Mouse (Mus musculus) ES-E14 (cell line): ENCODE measurements at regions not wholly inside any gene's neighbourhood (a gene's known extent, or its start where the extent isn't known, plus 50 kb on each side); places are given as distances from the start of the nearest gene placed in this dataset.
"Not testable (repeated sequence)": the region's sequence is repeated elsewhere in the genome, so short reads cannot be mapped to it uniquely, and the experiment has no call there.

Experiments used
- DNase-seq: peaks from one replicate; pipeline ENCODE4 v3.0.0-alpha.2; 2013; ENCODE audit warnings: low read depth, low spot score
- H3K27ac ChIP-seq: 2 replicates; pipeline ENCODE4 v1.5.1; 2012; ENCODE audit warnings: low read depth, mild to moderate bottlenecking, low read length, moderate library complexity, mixed read lengths; ENCODE audit not compliant: poor library complexity, insufficient read depth, severe bottlenecking
- H3K36me3 ChIP-seq: 2 replicates; pipeline ENCODE4 v1.6.1; 2012; ENCODE audit warnings: mild to moderate bottlenecking, low read length, moderate library complexity, mixed read lengths; ENCODE audit not compliant: control insufficient read depth, poor library complexity, insufficient read depth, severe bottlenecking
- H3K4me1 ChIP-seq, 2 experiments: fragments of 150-350 bp in 1 of 2; sonication (generic) in 1 of 2; 2 replicates each; pipeline ENCODE4 v1.6.1; 2012; ENCODE audit warnings: low read length in 2 of 2, mild to moderate bottlenecking in 1 of 2, mixed read lengths in 1 of 2; ENCODE audit not compliant: control insufficient read depth in 2 of 2, insufficient read depth in 2 of 2, poor library complexity in 1 of 2
- H3K4me3 ChIP-seq, 2 experiments: fragments of 150-350 bp in 1 of 2; sonication (generic) in 1 of 2; 2 replicates each; pipeline ENCODE4 v1.5.1; 2012; ENCODE audit warnings: low read length in 2 of 2, low read depth in 1 of 2, mild to moderate bottlenecking in 1 of 2, mixed read lengths in 1 of 2; ENCODE audit not compliant: insufficient read depth in 1 of 2, poor library complexity in 1 of 2, severe bottlenecking in 1 of 2
- H3K9ac ChIP-seq: 2 replicates; pipeline ENCODE4 v1.6.1; 2012; ENCODE audit warnings: low read depth, mild to moderate bottlenecking, low read length, mixed read lengths; ENCODE audit not compliant: poor library complexity, insufficient read depth, severe bottlenecking
- H3K9me3 ChIP-seq: fragments of 150-350 bp; sonication (generic); 2 replicates; pipeline ENCODE4 v1.6.1; 2012; ENCODE audit warnings: low read depth, mild to moderate bottlenecking, low read length; ENCODE audit not compliant: control insufficient read depth, insufficient read depth
- CHD2 ChIP-seq: IDR thresholded peaks from 2 replicates; pipeline ENCODE4 v1.6.1; 2014; ENCODE audit warnings: mild to moderate bottlenecking, low read depth, low read length, inconsistent platforms
- HCFC1 ChIP-seq: IDR thresholded peaks from 2 replicates; pipeline ENCODE4 v1.6.1; 2012; ENCODE audit warnings: low read length, inconsistent platforms, borderline replicate concordance; ENCODE audit not compliant: insufficient read depth
- MAFK ChIP-seq: IDR thresholded peaks from 2 replicates; pipeline ENCODE4 v1.6.1; 2014; ENCODE audit warnings: mild to moderate bottlenecking, low read depth, low read length, inconsistent platforms; ENCODE audit not compliant: insufficient read depth
- ZC3H11A ChIP-seq: IDR thresholded peaks from 2 replicates; pipeline ENCODE4 v1.6.1; 2012; ENCODE audit warnings: low read depth, mild to moderate bottlenecking, inconsistent platforms, low read length, borderline replicate concordance
- ZNF384 ChIP-seq: IDR thresholded peaks from 2 replicates; pipeline ENCODE4 v1.6.1; 2012; ENCODE audit warnings: low read depth, low read length, inconsistent platforms
- in situ Hi-C, 2 experiments: fragments of 600-800 bp; cut with MboI; formaldehyde crosslinking; loops; one replicate each; pipeline ENCODE4 v1.15.1; 2025; ENCODE audit warnings: low sequenced_read_pairs in 2 of 2, inconsistent platforms in 1 of 2; ENCODE audit not compliant: unreplicated experiment in 2 of 2

DNA sequence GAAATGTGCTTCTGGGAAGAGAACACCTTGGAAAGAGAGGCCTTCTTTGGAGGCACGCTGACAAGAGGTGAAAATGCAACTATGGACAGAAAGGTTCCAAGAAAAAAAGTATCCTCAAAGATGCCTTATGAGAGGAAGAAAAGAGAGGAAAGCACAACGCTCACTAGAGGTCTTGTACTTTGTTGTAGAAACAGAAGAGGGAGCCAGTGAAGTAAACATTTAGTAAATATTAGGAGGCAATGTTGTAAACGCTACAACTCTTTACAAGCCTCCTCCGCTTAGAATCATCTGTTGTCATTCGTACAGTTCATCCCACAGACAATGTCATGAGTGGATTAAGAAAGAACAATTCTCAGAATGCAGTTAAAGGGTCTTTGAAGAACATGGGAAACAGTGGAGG is 77.4 kb downstream of the Tfpi2 start:
- no peak overlapping the region for H3K9ac ChIP-seq
- H3K27ac ChIP-seq, result no peak overlapping the region
- no peaks in the 10 kb centered on the region for H3K36me3 ChIP-seq
- in situ Hi-C loops, result no loop called here
- TF ChIP-seq CHD2, result no peak
- TF ChIP-seq ZNF384, result no peak
- no peak for TF ChIP-seq ZC3H11A
- TF ChIP-seq HCFC1, result no peak
- no peak for TF ChIP-seq MAFK
- no peak for DNase-seq
- no peaks in the 10 kb centered on the region for H3K4me1 ChIP-seq
- no peaks in the 10 kb centered on the region for H3K9me3 ChIP-seq
- no peak overlapping the region for H3K4me3 ChIP-seq

DNA sequence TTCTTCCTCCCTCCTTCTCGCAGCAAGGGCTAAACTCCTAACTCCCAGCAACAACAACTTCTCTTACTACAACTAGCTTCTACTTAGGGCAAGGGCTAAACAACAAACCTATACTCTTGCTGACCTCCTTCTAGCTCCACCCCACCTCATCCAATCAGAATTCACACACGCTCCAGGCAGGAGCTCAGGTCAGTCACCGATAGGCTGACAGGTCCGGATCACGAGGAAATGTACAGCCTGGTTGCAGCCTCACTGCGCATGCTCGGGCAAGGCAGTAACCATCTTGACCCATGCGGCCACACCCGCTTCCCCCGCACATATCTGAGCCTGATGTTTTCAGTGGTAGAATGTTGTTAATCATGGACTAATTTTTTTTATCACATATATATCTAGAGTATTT is 84.0 kb downstream of the Tfpi2 start:
- H3K4me1 ChIP-seq, result peaks cover 0 to 2% of the 10 kb centered on the region in 2 experiments; a peak in 1 of 4 replicates
- H3K9me3 ChIP-seq, result no peaks in the 10 kb centered on the region
- no peak for TF ChIP-seq MAFK
- no peak for TF ChIP-seq CHD2
- no peak for TF ChIP-seq HCFC1
- no peak for TF ChIP-seq ZNF384
- TF ChIP-seq ZC3H11A, result no peak
- no peak overlapping the region for H3K9ac ChIP-seq
- DNase-seq, result no peak
- no peaks in the 10 kb centered on the region for H3K36me3 ChIP-seq
- H3K27ac ChIP-seq, result no peak overlapping the region
- in situ Hi-C loops, result no loop called here
- no peak overlapping the region for H3K4me3 ChIP-seq

DNA sequence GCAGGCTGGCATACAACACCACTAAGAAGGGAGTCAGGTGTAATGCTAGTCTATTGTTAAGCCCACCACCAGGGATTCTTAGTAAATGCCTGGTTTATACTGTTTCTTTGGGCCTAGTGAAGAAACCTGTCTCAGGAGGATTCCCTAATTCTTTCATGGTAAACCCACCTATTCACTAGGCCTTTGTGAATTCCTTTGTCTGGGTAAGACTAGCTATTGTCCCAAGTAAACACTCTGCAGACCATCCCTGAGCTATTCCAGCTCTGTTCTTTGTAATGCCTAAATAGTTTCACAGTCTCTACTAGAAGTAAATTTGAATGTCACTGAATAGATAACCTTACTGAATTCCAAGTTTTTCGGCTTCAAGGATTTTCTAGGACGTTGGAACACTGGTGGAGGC is 111.3 kb upstream of the Calcr start:
- peak overlapping the region; percentile 87 for H3K27ac ChIP-seq
- DNase-seq, result peak; percentile 21
- in situ Hi-C loops, H3K9me3 ChIP-seq, H3K4me3 ChIP-seq, H3K36me3 ChIP-seq, H3K4me1 ChIP-seq, H3K9ac ChIP-seq: not testable (repeated sequence)

- in situ Hi-C loops, H3K4me1 ChIP-seq: not testable (repeated sequence)
These were observed 110.3 kb upstream of the Calcr start for GRCm38 (mm10) chr6:3874826-3875225.

DNA sequence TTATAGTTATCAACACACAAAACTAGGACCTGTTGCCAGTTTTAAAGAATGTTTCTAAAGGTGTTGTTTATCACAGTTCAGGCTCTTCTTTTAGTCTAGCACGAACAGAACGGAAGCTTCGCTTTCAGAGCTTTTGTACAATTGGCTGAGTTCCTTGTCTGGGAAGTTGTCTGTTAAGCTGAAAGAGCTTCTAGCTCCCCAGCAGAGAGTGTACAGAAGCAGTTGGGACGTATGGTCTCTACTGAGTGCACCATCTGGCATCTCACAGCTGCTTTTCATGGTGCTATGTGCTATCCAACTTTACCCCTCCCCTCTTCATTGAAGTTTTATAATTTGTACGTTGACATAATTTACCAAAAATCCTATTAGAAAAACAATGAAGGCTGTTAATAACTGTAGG is 96.5 kb upstream of the Calcr start:
- H3K4me3 ChIP-seq, result no peak overlapping the region
- no peak overlapping the region for H3K27ac ChIP-seq
- no peaks in the 10 kb centered on the region for H3K4me1 ChIP-seq
- in situ Hi-C loops, result no loop called here
- TF ChIP-seq CHD2, result no peak
- no peak for TF ChIP-seq MAFK
- TF ChIP-seq ZNF384, result no peak
- no peak for TF ChIP-seq ZC3H11A
- TF ChIP-seq HCFC1, result no peak
- H3K9me3 ChIP-seq, result no peaks in the 10 kb centered on the region
- no peak for DNase-seq
- H3K9ac ChIP-seq, result no peak overlapping the region
- no peaks in the 10 kb centered on the region for H3K36me3 ChIP-seq

More at GRCm38 (mm10) chr6:3874826-3875225, 110.3 kb upstream of the Calcr start:
- H3K9ac ChIP-seq, H3K9me3 ChIP-seq, H3K4me3 ChIP-seq, DNase-seq, H3K36me3 ChIP-seq: not testable (repeated sequence)
- peak overlapping the region; percentile 87; the same call in 1 of the 2 replicates for H3K27ac ChIP-seq
